Mouse (Mus musculus): ENCODE data around the gene Tbcc. TPM values are rescaled to one million over a fixed set of nuclear protein-coding genes. Genes with fewer than 3 reads are reported as not detected.

Gene Tbcc
- total and polyA plus RNA-seq, 2 experiments from 2014 or later, result 46.2 to 53.0 TPM

GRCm38 (mm10) chr17:46877061-46877460 lies 13.4 kb upstream of the Tbcc start:
- H3K36me3 ChIP-seq (ENCODE audit: insufficient read depth), result no peaks in the 10 kb centered on the region
- no peak overlapping the region for H3K4me2 ChIP-seq (ENCODE audit: low read depth)
- 87% methylated on average over 5 of the region's 5 CpGs for WGBS
- no peak for ATAC-seq
- no peak overlapping the region for H3K4me3 ChIP-seq (ENCODE audit: low read depth, low read length)
- no peak overlapping the region for H3K9ac ChIP-seq
- H3K4me1 ChIP-seq (ENCODE audit: insufficient read depth), result no peaks in the 10 kb centered on the region
- no peak overlapping the region for H3K27ac ChIP-seq (ENCODE audit: low read depth, low read length)
- TF ChIP-seq CTCF (IDR thresholded peaks at IDR 0.05; ENCODE audit: low read depth), result no peak
- no peaks in the 10 kb centered on the region for H3K9me3 ChIP-seq (ENCODE audit: low read length)
- no peaks in the 10 kb centered on the region for H3K27me3 ChIP-seq (ENCODE audit: insufficient read depth, low read length)
- no peak for DNase-seq

- Histone ChIP-seq H3K9me3 (ENCODE audit: low read length) (no peaks in the 10 kb centered on the region), H3K4me1 (ENCODE audit: insufficient read depth) (no peaks in the 10 kb centered on the region), H3K4me3 (ENCODE audit: low read depth, low read length) (no peak overlapping the region), H3K27me3 (ENCODE audit: insufficient read depth, low read length) (no peaks in the 10 kb centered on the region), H3K9ac (no peak overlapping the region), H3K36me3 (ENCODE audit: insufficient read depth) (0 out of 2 replicates have a peak, but pooled peaks cover 8% of the 10 kb centered on the region), H3K4me2 (ENCODE audit: low read depth) (no peak overlapping the region), H3K27ac (ENCODE audit: low read depth, low read length) (no peak overlapping the region)
- WGBS, result 39% methylated on average over 14 of the region's 14 CpGs
- peak; percentile 29; the same call in 1 of the 2 replicates for ATAC-seq
- DNase-seq, result no peak
- no peak for TF ChIP-seq CTCF (IDR thresholded peaks at IDR 0.05; ENCODE audit: low read depth)
Measured at GRCm38 (mm10) chr17:46879841-46880311, 10.6 kb upstream of the Tbcc start.

DNA sequence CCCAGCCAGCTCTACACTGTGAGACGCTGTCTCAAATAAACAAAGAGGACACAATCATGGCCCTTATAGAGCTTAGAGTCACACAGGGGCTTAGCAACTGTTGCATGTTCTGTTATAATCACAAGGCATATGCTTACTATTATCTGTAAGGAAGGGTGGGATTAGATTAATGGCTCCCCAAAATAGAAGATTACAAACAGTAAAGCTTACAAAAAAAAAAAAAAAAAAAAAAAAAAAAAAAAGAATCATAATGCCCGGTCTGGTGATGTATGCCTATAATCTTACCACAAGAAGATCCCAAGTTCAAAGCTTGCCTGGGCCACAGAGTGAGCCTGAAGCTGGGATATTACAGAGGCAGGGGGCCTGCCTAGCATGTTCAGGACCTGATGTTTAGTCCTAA lies 10.2 kb upstream of the Tbcc start:
- no peaks in the 10 kb centered on the region for H3K27me3 ChIP-seq (ENCODE audit: insufficient read depth, low read length)
- TF ChIP-seq CTCF (IDR thresholded peaks at IDR 0.05; ENCODE audit: low read depth), result no peak
- H3K4me1 ChIP-seq (ENCODE audit: insufficient read depth), result no peaks in the 10 kb centered on the region
- no peak overlapping the region for H3K4me2 ChIP-seq (ENCODE audit: low read depth)
- H3K36me3 ChIP-seq (ENCODE audit: insufficient read depth), result 0 out of 2 replicates have a peak, but pooled peaks cover 8% of the 10 kb centered on the region
- no peak for DNase-seq
- H3K4me3 ChIP-seq (ENCODE audit: low read depth, low read length), result no peak overlapping the region
- H3K27ac ChIP-seq (ENCODE audit: low read depth, low read length), result no peak overlapping the region
- no peak overlapping the region for H3K9ac ChIP-seq
- WGBS, result 69% methylated on average over 2 of the region's 2 CpGs
- no peaks in the 10 kb centered on the region for H3K9me3 ChIP-seq (ENCODE audit: low read length)
- ATAC-seq, result no peak

- Histone ChIP-seq H3K27ac (ENCODE audit: low read depth, low read length) (no peak overlapping the region), H3K4me2 (ENCODE audit: low read depth) (no peak overlapping the region), H3K27me3 (ENCODE audit: insufficient read depth, low read length) (no peaks in the 10 kb centered on the region), H3K9ac (no peak overlapping the region), H3K4me1 (ENCODE audit: insufficient read depth) (no peaks in the 10 kb centered on the region), H3K9me3 (ENCODE audit: low read length) (no peaks in the 10 kb centered on the region), H3K36me3 (ENCODE audit: insufficient read depth) (0 out of 2 replicates have a peak, but pooled peaks cover 8% of the 10 kb centered on the region), H3K4me3 (ENCODE audit: low read depth, low read length) (no peak overlapping the region)
- TF ChIP-seq CTCF (IDR thresholded peaks at IDR 0.05; ENCODE audit: low read depth), result no peak
- ATAC-seq, result no peak
- WGBS, result 67% methylated on average over 6 of the region's 6 CpGs
- DNase-seq, result no peak
Measured at GRCm38 (mm10) chr17:46881728-46882127, 8.8 kb upstream of the Tbcc start.

DNA sequence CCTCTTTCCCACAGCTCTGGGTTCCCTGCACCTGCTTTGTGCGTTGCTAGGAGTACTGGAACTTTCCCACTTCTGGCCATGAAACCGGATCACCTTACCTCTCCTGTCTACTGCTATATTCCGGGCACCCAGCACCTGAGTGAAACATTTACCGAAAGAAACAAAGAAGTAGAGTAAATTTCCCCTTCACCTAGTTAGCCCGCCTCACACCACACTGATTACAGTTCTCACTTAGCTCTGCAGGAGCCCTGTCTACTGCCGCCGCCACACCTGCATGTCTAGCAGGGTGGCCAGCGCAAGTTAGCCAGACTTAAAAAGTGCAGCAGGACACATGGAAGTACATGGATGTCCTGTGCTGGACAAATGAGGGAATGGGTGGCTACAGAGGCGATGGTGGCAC lies 7.4 kb upstream of the Tbcc start:
- Histone ChIP-seq H3K9ac (no peak overlapping the region), H3K4me3 (ENCODE audit: low read depth, low read length) (no peak overlapping the region), H3K36me3 (ENCODE audit: insufficient read depth) (0 out of 2 replicates have a peak, but pooled peaks cover 8% of the 10 kb centered on the region), H3K27ac (ENCODE audit: low read depth, low read length) (no peak overlapping the region), H3K9me3 (ENCODE audit: low read length) (no peaks in the 10 kb centered on the region), H3K4me1 (ENCODE audit: insufficient read depth) (no peaks in the 10 kb centered on the region), H3K27me3 (ENCODE audit: insufficient read depth, low read length) (no peaks in the 10 kb centered on the region), H3K4me2 (ENCODE audit: low read depth) (no peak overlapping the region)
- TF ChIP-seq CTCF (IDR thresholded peaks at IDR 0.05; ENCODE audit: low read depth), result no peak
- DNase-seq (no peak), ATAC-seq (no peak)
- WGBS, result 94% methylated on average over 9 of the region's 9 CpGs

DNA sequence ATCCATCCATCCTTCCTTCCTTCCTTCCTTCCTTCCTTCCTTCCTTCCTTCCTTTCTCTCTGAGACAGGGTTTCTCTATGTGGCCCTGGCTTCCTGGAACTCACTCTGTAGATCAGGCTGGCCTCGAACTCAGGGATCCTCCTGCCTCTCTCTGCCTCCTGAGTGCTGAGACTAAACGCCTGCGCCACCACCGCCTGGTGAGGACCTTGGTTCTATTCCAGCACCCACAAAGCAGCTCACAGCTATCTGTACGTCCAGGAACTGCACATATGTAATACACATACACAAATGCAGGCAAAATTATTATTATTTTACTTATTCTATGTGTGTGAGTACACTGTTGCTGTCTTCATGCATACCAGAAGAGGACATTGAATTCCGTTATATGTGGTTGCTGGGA lies 5.7 kb upstream of the Tbcc start:
- H3K36me3 ChIP-seq (ENCODE audit: insufficient read depth), result 0 out of 2 replicates have a peak, but pooled peaks cover 8% of the 10 kb centered on the region
- DNase-seq, result no peak
- 91% methylated on average over 6 of the region's 6 CpGs for WGBS
- H3K9ac ChIP-seq, result no peak overlapping the region
- no peak for TF ChIP-seq CTCF (IDR thresholded peaks at IDR 0.05; ENCODE audit: low read depth)
- no peaks in the 10 kb centered on the region for H3K27me3 ChIP-seq (ENCODE audit: insufficient read depth, low read length)
- no peaks in the 10 kb centered on the region for H3K9me3 ChIP-seq (ENCODE audit: low read length)
- H3K27ac ChIP-seq (ENCODE audit: low read depth, low read length), result no peak overlapping the region
- H3K4me2 ChIP-seq (ENCODE audit: low read depth), result no peak overlapping the region
- H3K4me1 ChIP-seq (ENCODE audit: insufficient read depth), result no peaks in the 10 kb centered on the region
- no peak for ATAC-seq
- no peak overlapping the region for H3K4me3 ChIP-seq (ENCODE audit: low read depth, low read length)

DNA sequence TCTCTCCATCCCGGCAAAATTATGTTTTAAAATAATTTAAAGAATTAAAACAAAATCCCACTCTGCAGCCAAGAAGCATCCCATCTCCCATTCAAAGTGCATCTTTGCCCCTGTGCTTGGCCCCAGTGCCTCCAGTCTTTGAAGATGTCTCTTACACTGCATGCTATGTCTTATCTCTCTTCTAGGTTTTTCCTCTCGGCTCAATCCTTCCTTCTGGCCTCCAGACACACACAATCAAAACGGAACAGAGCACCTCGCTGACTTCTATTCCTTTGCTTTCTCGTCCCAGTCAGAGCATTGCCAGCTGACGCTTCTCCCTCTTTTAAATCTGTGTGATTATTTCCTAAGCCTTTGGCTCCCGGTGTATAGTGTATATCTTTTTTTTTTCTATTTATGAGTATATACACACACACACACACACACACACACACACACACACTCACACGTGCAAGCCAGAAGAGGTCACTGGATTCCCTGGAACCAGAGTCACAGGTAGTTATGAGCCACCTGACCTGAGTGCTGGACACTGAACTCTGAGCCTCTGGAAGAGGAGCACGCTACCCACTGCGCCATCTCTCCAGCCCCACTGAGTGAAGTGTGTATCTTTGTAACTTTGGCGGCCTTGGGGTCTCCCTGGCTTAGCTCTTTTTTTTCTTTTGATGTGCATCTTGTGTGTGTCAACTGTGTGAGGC lies 5.1 kb upstream of the Tbcc start:
- H3K27me3 ChIP-seq (ENCODE audit: insufficient read depth, low read length), result no peaks in the 10 kb centered on the region
- no peaks in the 10 kb centered on the region for H3K9me3 ChIP-seq (ENCODE audit: low read length)
- H3K9ac ChIP-seq, result no peak overlapping the region
- no peaks in the 10 kb centered on the region for H3K4me1 ChIP-seq (ENCODE audit: insufficient read depth)
- 0 out of 2 replicates have a peak, but pooled peaks cover 8% of the 10 kb centered on the region for H3K36me3 ChIP-seq (ENCODE audit: insufficient read depth)
- no peak for TF ChIP-seq CTCF (IDR thresholded peaks at IDR 0.05; ENCODE audit: low read depth)
- ATAC-seq (no peak), DNase-seq (no peak)
- H3K4me3 ChIP-seq (ENCODE audit: low read depth, low read length), result no peak overlapping the region
- no peak overlapping the region for H3K4me2 ChIP-seq (ENCODE audit: low read depth)
- 80% methylated on average over 11 of the region's 11 CpGs for WGBS
- no peak overlapping the region for H3K27ac ChIP-seq (ENCODE audit: low read depth, low read length)
